Mouse (Mus musculus): ENCODE measurements at regions not wholly inside any gene's neighbourhood (a gene's known extent, or its start where the extent isn't known, plus 50 kb on each side); places are given as distances from the start of the nearest gene placed in this dataset.

DNA sequence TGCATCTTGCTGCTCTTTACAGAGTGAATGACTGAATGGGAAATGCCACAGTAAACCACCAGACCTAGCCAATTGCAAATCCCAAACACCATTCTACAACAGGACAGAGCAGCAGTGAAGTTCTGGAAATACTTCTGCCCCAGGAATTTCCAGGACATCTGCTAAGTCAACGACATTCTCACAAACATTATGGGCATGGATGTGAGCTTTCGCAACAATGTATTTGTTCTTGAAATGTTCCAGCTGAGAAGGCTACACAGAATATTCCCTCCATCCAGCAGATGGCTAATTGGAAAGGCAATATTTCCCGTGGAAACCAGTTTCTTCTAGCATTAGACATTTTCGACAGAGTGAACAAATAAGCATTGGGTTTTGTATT, 509.0 kb downstream of the Olfm4 start:
- H3K4me3 ChIP-seq (ENCODE audit: control insufficient read depth, low read depth, low read length) = no peak overlapping the region
- no peaks in the 10 kb centered on the region for H3K4me1 ChIP-seq (ENCODE audit: control insufficient read depth, insufficient read depth, low read length)
- H3K27ac ChIP-seq (ENCODE audit: control insufficient read depth, insufficient read depth, low read depth, low read length) = no peak overlapping the region
- TF ChIP-seq CTCF (IDR thresholded peaks at IDR 0.05; ENCODE audit: control insufficient read depth, insufficient read depth, insufficient replicate concordance, low read depth, low read length) = no peak
- H3K36me3 ChIP-seq (ENCODE audit: control insufficient read depth, insufficient read depth, low read length) = no peaks in the 10 kb centered on the region
- H3K27me3 ChIP-seq (ENCODE audit: control insufficient read depth, insufficient read depth, low read length) = no peaks in the 10 kb centered on the region

DNA sequence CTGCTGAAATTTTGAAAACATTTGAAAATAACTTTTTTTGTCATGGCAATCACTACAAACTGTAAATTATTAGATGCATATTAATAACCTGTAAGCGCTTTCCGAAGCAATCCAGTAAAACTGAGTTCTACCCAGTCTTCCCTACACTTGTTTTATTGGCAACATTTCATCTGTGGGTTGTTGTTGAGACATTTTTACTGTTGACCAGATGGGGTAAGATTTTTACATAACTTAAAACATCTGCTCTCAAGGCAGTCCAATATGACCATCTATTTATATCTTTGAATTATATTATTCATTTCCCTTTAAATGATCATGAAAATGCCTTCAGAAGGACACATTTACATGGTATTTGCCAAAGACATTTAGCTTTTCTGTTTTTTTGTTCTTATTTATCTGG, 520.5 kb downstream of the Olfm4 start:
- no peaks in the 10 kb centered on the region for H3K36me3 ChIP-seq (ENCODE audit: control insufficient read depth, insufficient read depth, low read length)
- no peaks in the 10 kb centered on the region for H3K27me3 ChIP-seq (ENCODE audit: control insufficient read depth, insufficient read depth, low read length)
- no peak overlapping the region for H3K4me3 ChIP-seq (ENCODE audit: control insufficient read depth, low read depth, low read length)
- H3K27ac ChIP-seq (ENCODE audit: control insufficient read depth, insufficient read depth, low read depth, low read length) = no peak overlapping the region
- H3K4me1 ChIP-seq (ENCODE audit: control insufficient read depth, insufficient read depth, low read length) = no peaks in the 10 kb centered on the region
- TF ChIP-seq POLR2A (IDR thresholded peaks at IDR 0.05; ENCODE audit: control insufficient read depth, low read depth, low read length) (no peak), CTCF (IDR thresholded peaks at IDR 0.05; ENCODE audit: control insufficient read depth, insufficient read depth, insufficient replicate concordance, low read depth, low read length) (no peak)

DNA sequence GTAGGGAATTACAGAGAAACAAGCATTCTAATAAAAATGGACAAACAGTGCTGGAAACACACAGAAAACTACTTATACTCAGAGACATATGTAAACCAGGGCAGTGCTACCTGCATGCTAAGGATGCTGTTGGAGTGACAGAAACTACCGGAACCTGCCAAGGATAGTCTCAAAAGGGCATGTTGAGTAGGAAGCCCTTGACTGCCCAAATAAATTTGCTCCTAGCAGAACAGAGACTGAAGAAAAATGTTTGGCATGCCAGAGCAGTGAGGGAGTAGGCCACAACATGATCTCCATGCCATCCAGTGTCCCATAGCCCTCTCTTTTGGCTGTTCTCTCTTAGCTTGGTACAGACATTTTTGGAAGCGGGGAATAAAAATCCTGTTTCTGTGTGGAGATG, 532.7 kb downstream of the Olfm4 start:
- Histone ChIP-seq H3K4me3 (ENCODE audit: control insufficient read depth, low read depth, low read length) (no peak overlapping the region), H3K27ac (ENCODE audit: control insufficient read depth, insufficient read depth, low read depth, low read length) (no peak overlapping the region), H3K4me1 (ENCODE audit: control insufficient read depth, insufficient read depth, low read length) (no peaks in the 10 kb centered on the region), H3K36me3 (ENCODE audit: control insufficient read depth, insufficient read depth, low read length) (no peaks in the 10 kb centered on the region), H3K27me3 (ENCODE audit: control insufficient read depth, insufficient read depth, low read length) (no peaks in the 10 kb centered on the region)
- TF ChIP-seq POLR2A (IDR thresholded peaks at IDR 0.05; ENCODE audit: control insufficient read depth, low read depth, low read length) (no peak), CTCF (IDR thresholded peaks at IDR 0.05; ENCODE audit: control insufficient read depth, insufficient read depth, insufficient replicate concordance, low read depth, low read length) (no peak)

DNA sequence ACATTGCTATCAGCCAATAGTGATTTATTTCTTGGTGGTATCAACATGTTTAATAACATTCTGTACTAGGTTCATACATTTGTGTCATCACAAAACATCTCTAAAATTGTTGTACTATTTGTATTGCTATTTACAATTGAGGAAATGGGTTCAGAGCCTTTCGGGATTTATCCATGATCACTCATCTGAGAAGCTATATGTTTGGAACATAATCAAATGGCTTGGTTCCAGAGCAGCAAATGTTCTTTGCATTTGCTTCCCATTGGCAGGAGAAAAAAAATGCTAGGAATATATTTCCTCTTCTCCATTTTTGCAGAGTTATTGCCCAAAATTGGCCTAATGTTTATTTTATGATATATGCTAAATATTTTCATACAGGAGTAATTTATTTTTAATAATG, 537.3 kb downstream of the Olfm4 start:
- Histone ChIP-seq H3K27ac (ENCODE audit: control insufficient read depth, insufficient read depth, low read depth, low read length) (no peak overlapping the region), H3K27me3 (ENCODE audit: control insufficient read depth, insufficient read depth, low read length) (no peaks in the 10 kb centered on the region), H3K4me3 (ENCODE audit: control insufficient read depth, low read depth, low read length) (no peak overlapping the region), H3K36me3 (ENCODE audit: control insufficient read depth, insufficient read depth, low read length) (no peaks in the 10 kb centered on the region), H3K4me1 (ENCODE audit: control insufficient read depth, insufficient read depth, low read length) (no peaks in the 10 kb centered on the region)
- TF ChIP-seq POLR2A (IDR thresholded peaks at IDR 0.05; ENCODE audit: control insufficient read depth, low read depth, low read length) = no peak

DNA sequence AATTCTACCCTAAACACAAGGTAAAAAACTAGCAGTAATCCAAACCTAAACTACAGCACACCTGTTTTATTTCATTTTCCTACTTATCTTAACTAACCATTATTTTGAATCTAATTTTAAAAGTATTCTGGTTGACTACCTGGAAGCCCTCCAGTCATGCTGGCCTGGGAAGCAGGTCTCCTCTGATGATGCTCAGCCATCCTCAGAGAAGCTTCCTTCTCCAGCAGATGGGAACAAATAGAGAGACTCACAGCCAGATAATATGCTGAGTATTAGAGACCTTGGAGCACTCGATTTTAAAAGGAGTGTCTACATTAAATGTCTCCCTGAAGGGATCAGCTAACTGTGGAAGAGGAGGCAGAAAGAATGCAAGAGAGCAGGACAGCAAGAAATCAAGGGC, 537.8 kb downstream of the Olfm4 start:
- Histone ChIP-seq H3K27me3 (ENCODE audit: control insufficient read depth, insufficient read depth, low read length) (no peaks in the 10 kb centered on the region), H3K4me3 (ENCODE audit: control insufficient read depth, low read depth, low read length) (no peak overlapping the region), H3K36me3 (ENCODE audit: control insufficient read depth, insufficient read depth, low read length) (no peaks in the 10 kb centered on the region), H3K27ac (ENCODE audit: control insufficient read depth, insufficient read depth, low read depth, low read length) (no peak overlapping the region), H3K4me1 (ENCODE audit: control insufficient read depth, insufficient read depth, low read length) (no peaks in the 10 kb centered on the region)
- TF ChIP-seq POLR2A (IDR thresholded peaks at IDR 0.05; ENCODE audit: control insufficient read depth, low read depth, low read length) (no peak), CTCF (IDR thresholded peaks at IDR 0.05; ENCODE audit: control insufficient read depth, insufficient read depth, insufficient replicate concordance, low read depth, low read length) (no peak)

DNA sequence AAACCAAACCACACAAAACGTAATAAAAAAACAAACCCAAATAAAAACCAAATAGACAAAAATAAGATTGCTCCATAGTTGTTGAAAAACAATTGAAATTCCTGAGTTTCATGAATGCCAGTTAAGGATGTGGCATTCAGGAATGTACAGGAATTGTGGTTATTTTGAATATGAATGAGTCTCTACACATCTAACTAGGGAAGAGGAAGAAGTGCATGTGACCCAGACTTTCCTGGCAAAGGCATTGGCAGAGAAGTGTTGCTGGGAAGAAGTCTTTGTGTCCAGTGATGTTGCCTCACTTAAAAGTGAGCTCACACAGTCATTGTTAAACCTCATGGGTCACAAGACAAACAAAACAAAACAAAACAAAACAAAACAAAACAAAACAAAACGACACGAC, 538.7 kb downstream of the Olfm4 start:
- H3K4me3 ChIP-seq (ENCODE audit: control insufficient read depth, low read depth, low read length) = no peak overlapping the region
- TF ChIP-seq CTCF (IDR thresholded peaks at IDR 0.05; ENCODE audit: control insufficient read depth, insufficient read depth, insufficient replicate concordance, low read depth, low read length) (no peak), POLR2A (IDR thresholded peaks at IDR 0.05; ENCODE audit: control insufficient read depth, low read depth, low read length) (no peak)
- H3K27me3 ChIP-seq (ENCODE audit: control insufficient read depth, insufficient read depth, low read length) = no peaks in the 10 kb centered on the region
- H3K27ac ChIP-seq (ENCODE audit: control insufficient read depth, insufficient read depth, low read depth, low read length) = no peak overlapping the region
- no peaks in the 10 kb centered on the region for H3K4me1 ChIP-seq (ENCODE audit: control insufficient read depth, insufficient read depth, low read length)
- no peaks in the 10 kb centered on the region for H3K36me3 ChIP-seq (ENCODE audit: control insufficient read depth, insufficient read depth, low read length)

DNA sequence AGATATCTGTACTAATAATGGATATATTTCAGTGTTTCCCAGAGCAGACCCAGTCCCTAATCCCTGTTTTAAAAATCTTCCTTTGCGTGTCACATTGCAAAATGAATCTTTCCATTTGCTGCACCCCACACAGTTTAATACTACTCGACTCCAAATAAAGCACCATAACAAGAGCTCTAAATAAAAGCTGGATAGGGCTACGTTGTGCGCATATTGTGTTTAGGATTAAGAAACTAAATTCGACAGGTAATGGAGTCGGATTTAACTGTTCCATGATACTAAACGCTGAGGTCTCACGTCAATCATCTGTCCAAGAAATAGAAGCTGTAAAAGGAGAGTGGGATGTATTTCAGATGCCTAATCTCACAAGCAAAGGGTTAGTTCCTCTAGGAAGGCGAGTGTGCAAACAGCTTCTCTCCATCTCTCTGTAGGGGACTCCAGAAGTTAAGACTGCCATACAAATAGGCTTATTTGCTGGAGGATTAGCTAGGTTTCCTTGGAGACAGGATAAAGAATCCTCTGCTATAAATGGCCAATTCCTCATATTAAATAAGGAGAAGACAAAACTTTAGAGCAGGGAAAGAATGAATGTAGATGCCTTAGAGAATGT, 544.6 kb downstream of the Olfm4 start:
- Histone ChIP-seq H3K36me3 (ENCODE audit: control insufficient read depth, insufficient read depth, low read length) (no peaks in the 10 kb centered on the region), H3K4me3 (ENCODE audit: control insufficient read depth, low read depth, low read length) (no peak overlapping the region), H3K27me3 (ENCODE audit: control insufficient read depth, insufficient read depth, low read length) (no peaks in the 10 kb centered on the region), H3K4me1 (ENCODE audit: control insufficient read depth, insufficient read depth, low read length) (no peaks in the 10 kb centered on the region), H3K27ac (ENCODE audit: control insufficient read depth, insufficient read depth, low read depth, low read length) (no peak overlapping the region)
- no peak for TF ChIP-seq CTCF (IDR thresholded peaks at IDR 0.05; ENCODE audit: control insufficient read depth, insufficient read depth, insufficient replicate concordance, low read depth, low read length)
- no peak for TF ChIP-seq POLR2A (IDR thresholded peaks at IDR 0.05; ENCODE audit: control insufficient read depth, low read depth, low read length)
